Mouse (Mus musculus): ENCODE results near the gene Fkbpl. TPM values are rescaled to one million over a fixed set of nuclear protein-coding genes. Genes with fewer than 3 reads are reported as not detected.

Gene Fkbpl
- polyA plus RNA-seq, 1 experiment from 2014 or later, result 5.6 TPM

- Histone ChIP-seq H3K36me3 (replicated peaks; ENCODE audit: insufficient read depth, low read length) (peaks cover 6% of the 10 kb centered on the region; the same call in 1 of the 2 replicates), H3K9ac (replicated peaks) (peak overlapping the region; percentile 72; the same call in 1 of the 2 replicates), H3K9me3 (ENCODE audit: low read length) (no peaks in the 10 kb centered on the region; the same call in 1 of the 2 replicates), H3K4me3 (ENCODE audit: low read depth, low read length) (peak overlapping the region; percentile 66), H3K27me3 (ENCODE audit: insufficient read depth, low read length) (peaks cover 43% of the 10 kb centered on the region), H3K4me2 (ENCODE audit: low read depth, low read length) (peak overlapping the region; percentile 92), H3K27ac (ENCODE audit: low read depth) (peak overlapping the region; percentile 88; the same call in 1 of the 2 replicates), H3K4me1 (ENCODE audit: insufficient read depth) (peaks cover 49% of the 10 kb centered on the region)
- DNase-seq (no peak), ATAC-seq (no peak)
- WGBS (ENCODE audit: insufficient replicate concordance), result 53% methylated on average over 5 of the region's 5 CpGs
- TF ChIP-seq EP300 (IDR thresholded peaks at IDR 0.05; ENCODE audit: low read depth) (no peak), CTCF (IDR thresholded peaks at IDR 0.05; ENCODE audit: low read depth) (no peak)
These were observed 16.0 kb upstream of the Fkbpl start for GRCm38 (mm10) chr17:34628644-34628967.

- Histone ChIP-seq H3K4me2 (ENCODE audit: low read depth, low read length) (peak within 1 kb of the TSS; percentile 92), H3K9me3 (ENCODE audit: low read length) (no peaks in the 10 kb centered on the region; the same call in 1 of the 2 replicates), H3K9ac (replicated peaks) (peak within 1 kb of the TSS; percentile 72; the same call in 1 of the 2 replicates), H3K27me3 (ENCODE audit: insufficient read depth, low read length) (peaks cover 43% of the 10 kb centered on the region), H3K36me3 (replicated peaks; ENCODE audit: insufficient read depth, low read length) (peaks cover 6% of the 10 kb centered on the region; the same call in 1 of the 2 replicates), H3K4me1 (ENCODE audit: insufficient read depth) (peaks cover 49% of the 10 kb centered on the region), H3K4me3 (ENCODE audit: low read depth, low read length) (peak within 1 kb of the TSS; percentile 66), H3K27ac (ENCODE audit: low read depth) (peak within 1 kb of the TSS; percentile 88; the same call in 1 of the 2 replicates)
- DNase-seq (no peak), ATAC-seq (no peak)
- WGBS (ENCODE audit: insufficient replicate concordance), result 15% methylated on average over 16 of the region's 16 CpGs
- TF ChIP-seq CTCF (IDR thresholded peaks at IDR 0.05; ENCODE audit: low read depth) (no peak), EP300 (IDR thresholded peaks at IDR 0.05; ENCODE audit: low read depth) (no peak)
These were observed 15.3 kb upstream of the Fkbpl start, which contains the start of gene Prrt1 for GRCm38 (mm10) chr17:34629221-34629751. Gene Prrt1, plus strand, starts transcription at chr17:34629533.

GRCm38 (mm10) chr17:34629796-34630603 lies 14.6 kb upstream of the Fkbpl start:
- Histone ChIP-seq H3K4me2 (ENCODE audit: low read depth, low read length) (no peak overlapping the region), H3K27ac (ENCODE audit: low read depth) (no peak overlapping the region), H3K27me3 (ENCODE audit: insufficient read depth, low read length) (peaks cover 43% of the 10 kb centered on the region), H3K36me3 (replicated peaks; ENCODE audit: insufficient read depth, low read length) (peaks cover 5% of the 10 kb centered on the region; the same call in 1 of the 2 replicates), H3K9ac (replicated peaks) (no peak overlapping the region), H3K4me1 (ENCODE audit: insufficient read depth) (peaks cover 49% of the 10 kb centered on the region), H3K4me3 (ENCODE audit: low read depth, low read length) (no peak overlapping the region), H3K9me3 (ENCODE audit: low read length) (no peaks in the 10 kb centered on the region; the same call in 1 of the 2 replicates)
- TF ChIP-seq CTCF (IDR thresholded peaks at IDR 0.05; ENCODE audit: low read depth) (no peak), EP300 (IDR thresholded peaks at IDR 0.05; ENCODE audit: low read depth) (no peak)
- no peak for ATAC-seq
- no peak for DNase-seq
- 21% methylated on average over 12 of the region's 12 CpGs for WGBS (ENCODE audit: insufficient replicate concordance)

GRCm38 (mm10) chr17:34630761-34631301 lies 13.7 kb upstream of the Fkbpl start:
- ATAC-seq (no peak), DNase-seq (no peak)
- WGBS (ENCODE audit: insufficient replicate concordance), result 2% methylated on average over 37 of the region's 48 CpGs
- no peak overlapping the region for H3K27ac ChIP-seq (ENCODE audit: low read depth)
- H3K9me3 ChIP-seq (ENCODE audit: low read length), result no peaks in the 10 kb centered on the region; the same call in 1 of the 2 replicates
- peak overlapping the region; percentile 27 for H3K4me3 ChIP-seq (ENCODE audit: low read depth, low read length)
- H3K9ac ChIP-seq (replicated peaks), result no peak overlapping the region
- H3K36me3 ChIP-seq (replicated peaks; ENCODE audit: insufficient read depth, low read length), result no peaks in the 10 kb centered on the region
- TF ChIP-seq EP300 (IDR thresholded peaks at IDR 0.05; ENCODE audit: low read depth) (no peak), CTCF (IDR thresholded peaks at IDR 0.05; ENCODE audit: low read depth) (no peak)
- H3K27me3 ChIP-seq (ENCODE audit: insufficient read depth, low read length), result peaks cover 43% of the 10 kb centered on the region
- H3K4me2 ChIP-seq (ENCODE audit: low read depth, low read length), result peak overlapping the region; percentile 62
- peaks cover 49% of the 10 kb centered on the region for H3K4me1 ChIP-seq (ENCODE audit: insufficient read depth)

- Histone ChIP-seq H3K4me1 (ENCODE audit: insufficient read depth) (peaks cover 42% of the 10 kb centered on the region), H3K27me3 (ENCODE audit: insufficient read depth, low read length) (peaks cover 43% of the 10 kb centered on the region)
- WGBS (ENCODE audit: insufficient replicate concordance), result 14% methylated on average over 11 of the region's 12 CpGs
These were observed 12.9 kb upstream of the Fkbpl start for GRCm38 (mm10) chr17:34631647-34632046.

GRCm38 (mm10) chr17:34632261-34632691 lies 12.3 kb upstream of the Fkbpl start:
- H3K9me3 ChIP-seq (ENCODE audit: low read length), result no peaks in the 10 kb centered on the region; the same call in 1 of the 2 replicates
- peaks cover 36% of the 10 kb centered on the region for H3K4me1 ChIP-seq (ENCODE audit: insufficient read depth)
- H3K4me3 ChIP-seq (ENCODE audit: low read depth, low read length), result peak overlapping the region; percentile 39
- no peak overlapping the region for H3K9ac ChIP-seq (replicated peaks)
- no peaks in the 10 kb centered on the region for H3K36me3 ChIP-seq (replicated peaks; ENCODE audit: insufficient read depth, low read length)
- peak overlapping the region; percentile 69 for H3K4me2 ChIP-seq (ENCODE audit: low read depth, low read length)
- ATAC-seq (peak; percentile 32), DNase-seq (peak; percentile 73)
- WGBS (ENCODE audit: insufficient replicate concordance), result 2% methylated on average over 26 of the region's 26 CpGs
- H3K27me3 ChIP-seq (ENCODE audit: insufficient read depth, low read length), result peaks cover 43% of the 10 kb centered on the region
- peak overlapping the region; percentile 57; the same call in 1 of the 2 replicates for H3K27ac ChIP-seq (ENCODE audit: low read depth)
- TF ChIP-seq CTCF (IDR thresholded peaks at IDR 0.05; ENCODE audit: low read depth) (no peak), EP300 (IDR thresholded peaks at IDR 0.05; ENCODE audit: low read depth) (no peak)

More at GRCm38 (mm10) chr17:34631647-34632046, 12.9 kb upstream of the Fkbpl start:
- H3K9me3 ChIP-seq (ENCODE audit: low read length), result no peaks in the 10 kb centered on the region; the same call in 1 of the 2 replicates
- DNase-seq (no peak), ATAC-seq (no peak)
- H3K9ac ChIP-seq (replicated peaks), result no peak overlapping the region
- H3K4me2 ChIP-seq (ENCODE audit: low read depth, low read length), result peak overlapping the region; percentile 69
- peak overlapping the region; percentile 39 for H3K4me3 ChIP-seq (ENCODE audit: low read depth, low read length)
- no peak overlapping the region for H3K27ac ChIP-seq (ENCODE audit: low read depth)
- no peak for TF ChIP-seq CTCF (IDR thresholded peaks at IDR 0.05; ENCODE audit: low read depth)
- TF ChIP-seq EP300 (IDR thresholded peaks at IDR 0.05; ENCODE audit: low read depth), result no peak
- no peaks in the 10 kb centered on the region for H3K36me3 ChIP-seq (replicated peaks; ENCODE audit: insufficient read depth, low read length)

Measured in liver, postnatal 0 days (tissue).